Mouse (Mus musculus) kidney, postnatal 25 days (tissue): ENCODE results near the gene Ddx47.

ENCODE experiments used
- DNase-seq, 2 experiments: peaks; one replicate each; pipeline ENCODE4 v3.0.0; 2021; ENCODE audit warnings: mixed read lengths in 2 of 2

The Ddx47 gene

DNA sequence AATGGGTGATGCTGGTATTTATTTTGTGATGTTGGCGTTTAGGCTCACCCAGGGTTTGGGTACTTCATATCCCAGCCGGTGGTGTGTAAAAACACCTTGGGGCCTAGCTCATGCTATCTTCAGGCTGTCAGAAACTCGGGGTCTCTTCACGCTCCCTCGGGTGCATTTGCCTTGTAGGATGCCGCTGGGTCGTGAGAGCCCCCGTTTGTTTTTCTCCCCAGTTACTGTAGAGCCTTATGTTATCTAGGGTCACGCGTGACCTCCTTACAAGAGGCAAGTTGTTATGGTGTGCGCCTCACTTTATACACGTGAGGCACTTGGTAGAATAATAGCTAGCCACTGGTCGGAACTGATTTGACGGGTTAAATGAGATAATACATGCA is 313 bp downstream of the Ddx47 start:
- no peak for DNase-seq

DNA sequence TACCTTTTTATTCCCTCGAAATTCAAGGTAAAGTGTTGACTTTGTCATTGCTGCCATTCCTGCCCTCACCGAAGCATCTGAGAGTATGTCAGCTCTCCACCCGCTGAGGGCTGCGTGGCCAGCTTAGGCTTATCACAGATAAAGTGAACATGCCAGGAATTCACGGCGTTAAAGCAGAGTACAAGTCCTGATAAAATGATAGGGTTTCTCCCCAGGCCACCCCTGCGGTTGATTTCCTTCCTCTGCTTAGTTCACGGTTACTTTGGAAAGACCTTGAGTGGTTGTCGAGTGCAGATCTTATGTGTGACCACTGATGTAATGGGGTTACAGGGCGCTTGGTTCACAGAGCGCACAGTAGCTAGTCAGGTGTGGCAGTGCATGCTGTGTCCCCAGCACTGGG is 5.8 kb downstream of the Ddx47 start:
- DNase-seq: no peak

DNA sequence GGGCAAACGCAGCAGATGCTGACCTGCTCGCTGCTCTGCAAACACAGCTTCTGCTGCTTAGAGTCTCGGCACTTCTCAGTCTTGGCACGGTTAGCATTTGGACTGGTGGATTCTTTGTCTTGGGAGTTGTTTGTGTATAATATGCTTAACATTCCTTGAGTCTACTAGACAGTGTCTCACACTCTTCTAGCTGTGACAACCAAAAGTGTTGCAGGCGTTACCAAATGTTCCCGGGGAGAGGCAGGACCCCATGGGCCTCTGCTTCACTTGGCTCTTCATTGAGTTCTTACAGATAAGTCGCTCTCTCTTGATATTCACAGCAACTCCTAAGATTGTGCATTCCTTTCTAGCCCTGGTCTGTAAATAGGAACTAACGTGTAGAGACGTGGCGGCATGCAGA is 8.2 kb downstream of the Ddx47 start:
- DNase-seq: no peak

DNA sequence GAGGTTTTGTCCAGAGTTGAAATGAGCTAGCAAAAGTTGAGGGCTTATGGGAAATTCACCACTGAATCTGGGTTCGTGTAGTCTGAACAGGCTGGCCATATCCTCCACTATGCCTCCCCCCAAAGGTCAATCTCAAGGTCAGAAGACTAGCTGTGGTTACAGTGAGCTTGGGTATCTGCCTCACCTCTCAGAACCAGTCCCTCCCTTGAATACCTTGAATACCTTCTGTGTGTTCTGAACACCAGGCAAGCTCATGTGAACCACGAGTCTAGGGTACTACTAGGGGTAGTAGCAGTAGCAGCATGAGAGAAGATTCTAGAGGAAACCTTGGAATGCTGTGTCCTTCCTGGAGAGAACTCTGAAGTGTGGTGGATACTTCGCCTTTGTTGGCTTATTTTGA is 10.2 kb downstream of the Ddx47 start:
- DNase-seq: no peak

DNA sequence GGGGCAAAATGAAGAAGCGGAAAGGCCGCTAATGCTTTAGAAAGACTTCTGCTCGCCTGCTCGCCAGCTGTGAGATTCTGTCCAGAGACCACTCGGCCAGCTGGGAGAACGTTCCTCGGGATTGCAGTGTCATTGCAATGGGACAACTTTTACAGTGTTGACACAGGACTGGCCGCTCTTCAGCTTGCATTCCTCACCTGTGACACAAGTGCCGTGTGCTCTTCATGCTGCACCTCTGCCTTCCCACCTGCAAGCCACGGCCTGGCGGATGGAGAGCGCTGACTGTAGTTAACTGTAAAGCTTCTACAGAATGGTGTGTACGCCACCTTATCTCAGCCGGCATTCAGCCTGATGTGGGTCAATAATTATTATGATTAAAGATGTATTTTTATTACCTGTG is 12.0 kb downstream of the Ddx47 start:
- no peak for DNase-seq

DNA sequence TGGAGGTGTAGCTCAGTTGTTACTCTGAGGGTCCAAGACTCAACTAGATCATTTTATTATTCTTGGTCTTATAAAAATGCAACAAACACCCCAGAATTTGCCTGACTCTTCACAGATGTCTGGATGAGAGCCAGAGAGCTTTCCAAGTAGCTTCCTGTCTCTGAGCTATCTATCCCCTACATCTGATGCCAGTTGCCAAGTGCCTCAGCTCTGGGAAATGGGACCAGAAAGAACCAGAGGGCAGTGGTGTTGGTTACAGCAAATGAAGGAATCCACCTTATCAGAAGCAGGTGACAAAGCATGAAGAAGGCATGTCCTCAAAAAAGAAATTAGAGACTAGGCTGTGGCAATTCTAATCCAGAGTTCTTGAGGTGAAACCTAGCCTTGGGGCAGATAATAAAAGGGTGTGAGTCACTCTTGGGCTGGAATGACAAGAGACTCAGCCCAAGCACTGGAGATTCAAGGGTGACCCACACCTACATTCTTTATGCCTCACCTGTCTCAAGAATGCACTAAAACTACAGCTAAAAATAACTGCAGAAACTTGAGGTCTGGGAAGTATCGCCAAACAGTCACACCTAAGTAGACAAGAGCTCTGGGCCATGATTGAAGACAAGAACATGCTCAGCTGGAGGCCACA is 13.5 kb downstream of the Ddx47 start:
- no peak for DNase-seq

DNA sequence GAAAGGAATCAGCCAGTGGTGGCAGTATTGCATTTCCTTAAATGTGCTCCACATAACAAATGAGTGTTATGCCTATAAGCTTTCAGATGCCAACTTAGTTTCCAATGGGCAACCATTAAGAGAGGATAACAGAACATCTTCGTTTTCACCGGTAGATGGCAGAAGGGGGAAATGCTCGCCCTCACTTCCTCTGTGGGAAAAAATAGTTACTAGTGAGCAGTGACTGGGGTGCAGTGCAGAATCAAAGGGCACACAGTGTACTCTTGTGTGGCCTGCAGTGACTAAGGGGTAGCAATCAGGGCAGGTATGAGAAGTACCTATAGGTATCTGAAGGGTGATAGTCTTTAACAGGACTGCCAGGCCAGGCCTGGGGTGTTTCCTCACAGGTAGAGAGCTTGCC is 14.8 kb downstream of the Ddx47 start:
- DNase-seq: peak; percentile 31 to 43

DNA sequence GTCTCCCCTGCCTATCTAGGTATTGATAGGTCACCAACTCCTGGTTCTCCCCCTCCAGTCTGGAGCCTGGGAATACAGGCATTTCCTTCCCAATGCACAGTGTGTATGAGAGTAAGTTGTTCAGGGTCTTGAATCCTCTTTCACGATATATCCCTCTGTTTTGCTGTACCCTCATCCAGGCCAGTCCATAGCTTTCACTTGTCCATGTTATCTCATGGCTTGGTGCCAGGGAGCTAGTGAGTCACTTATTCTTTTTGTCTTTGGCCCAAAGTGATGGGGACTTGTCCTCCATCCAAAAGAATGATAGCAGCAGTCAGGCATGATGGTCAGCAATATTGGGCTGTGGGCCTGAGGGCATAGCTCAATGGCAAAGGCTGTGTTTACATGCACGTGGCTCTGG is 15.3 kb downstream of the Ddx47 start:
- DNase-seq: no peak

DNA sequence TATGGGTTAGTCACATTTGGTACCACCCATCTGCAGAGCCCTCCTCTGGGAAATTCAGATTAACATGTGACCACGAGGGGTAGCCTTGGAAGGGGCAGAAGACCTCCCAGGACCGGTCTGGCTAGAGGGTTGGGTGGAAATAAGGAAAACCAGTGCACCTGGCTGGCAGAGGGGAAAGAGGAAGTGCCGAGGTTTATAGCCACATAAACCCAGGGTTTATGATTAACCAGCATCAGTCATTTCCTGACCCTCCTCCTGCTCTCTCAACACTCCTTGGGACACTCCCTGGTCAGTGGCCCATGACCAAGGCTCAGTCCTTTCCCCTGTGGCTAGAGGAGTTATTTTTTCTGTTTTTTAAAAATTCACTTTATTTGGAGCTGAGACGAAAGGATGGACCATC is 17.8 kb downstream of the Ddx47 start:
- DNase-seq: peak; percentile 55 to 81

DNA sequence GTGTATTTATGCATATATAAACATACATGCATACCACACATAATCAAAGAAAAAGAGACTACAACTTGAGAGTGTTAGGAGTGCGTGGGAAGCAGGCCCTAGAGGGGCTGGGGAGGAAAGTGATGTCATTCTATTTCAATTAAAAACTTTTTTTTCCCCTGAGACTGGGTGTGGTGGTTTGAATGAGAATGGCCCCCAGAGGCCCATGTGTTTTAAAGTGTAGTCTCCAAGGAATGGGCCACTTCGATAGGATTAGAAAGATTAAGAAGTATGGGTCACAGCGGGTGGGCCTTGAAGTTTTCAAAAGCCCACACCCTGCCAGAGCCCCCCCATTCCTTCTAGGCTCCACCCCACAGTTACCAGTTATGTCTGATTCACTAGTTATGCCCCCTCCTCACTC is 27.3 kb downstream of the Ddx47 start:
- no peak for DNase-seq

DNA sequence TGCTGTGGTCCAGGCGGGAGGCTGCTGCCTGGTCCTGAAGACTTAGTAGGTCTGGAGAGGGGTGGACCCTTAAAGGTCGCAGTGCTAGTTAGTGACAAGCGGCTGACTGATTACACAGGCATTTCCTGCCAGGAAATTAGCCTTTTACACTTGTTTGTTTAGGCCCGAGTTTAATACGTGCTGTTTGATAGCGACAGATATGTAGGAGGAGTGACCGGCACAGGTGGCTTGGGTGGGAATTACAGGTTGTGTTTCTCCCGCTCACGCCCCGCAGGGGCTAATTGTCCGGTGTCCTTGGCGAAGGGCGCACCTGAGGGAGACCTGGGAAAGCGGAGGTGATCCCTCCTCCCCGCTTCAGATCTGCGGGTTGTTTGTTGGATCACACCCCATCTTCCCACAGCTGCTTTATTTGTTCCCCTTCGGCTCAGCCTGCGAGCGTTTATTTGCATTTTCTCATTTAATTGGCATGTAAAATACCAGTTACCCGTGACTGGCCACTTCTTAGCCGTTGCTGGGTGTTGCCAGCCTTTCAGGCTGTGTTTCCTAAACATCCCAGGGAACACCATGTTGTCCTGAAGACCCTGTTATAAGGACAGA is 29.0 kb downstream of the Ddx47 start:
- peak; percentile 6 to 50 for DNase-seq

DNA sequence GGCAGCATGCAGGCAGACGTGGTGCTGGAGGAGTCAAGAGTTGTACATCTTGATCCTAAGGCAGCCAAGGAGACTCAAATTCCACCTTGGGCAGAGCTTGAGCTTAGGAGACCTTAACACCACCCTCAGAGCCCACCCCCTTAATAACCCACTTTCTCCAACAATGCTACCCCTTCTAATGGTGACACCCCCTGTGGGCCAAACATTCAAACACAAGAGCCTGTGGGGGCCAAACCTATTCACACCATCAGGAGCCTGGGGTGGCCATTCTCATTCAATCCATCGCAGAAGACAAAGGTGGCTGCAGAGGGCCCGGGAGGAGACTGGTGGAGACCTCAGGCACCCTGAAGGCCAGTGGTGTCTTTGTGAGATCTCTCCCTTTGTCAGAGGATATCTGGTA is 30.5 kb downstream of the Ddx47 start:
- DNase-seq: no peak

DNA sequence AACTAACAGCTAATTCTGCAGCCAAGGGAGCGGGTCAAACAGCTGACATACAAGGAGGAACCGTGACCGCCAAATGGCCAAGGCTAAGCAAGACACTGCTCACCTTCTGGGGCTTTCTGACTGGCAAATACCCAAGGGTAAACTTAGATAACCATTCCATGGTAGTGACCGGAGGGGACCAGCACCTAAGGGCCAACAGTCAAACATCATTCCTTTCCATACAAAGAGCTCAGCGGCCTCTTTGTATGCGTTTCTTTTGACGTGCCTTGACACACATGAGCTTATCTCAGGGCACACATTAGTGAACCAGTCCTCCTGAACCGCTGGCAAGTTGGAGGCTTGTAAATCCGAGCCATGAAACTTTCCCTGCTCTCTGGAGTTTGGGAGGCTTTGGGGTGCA is 35.9 kb downstream of the Ddx47 start:
- no peak for DNase-seq

DNA sequence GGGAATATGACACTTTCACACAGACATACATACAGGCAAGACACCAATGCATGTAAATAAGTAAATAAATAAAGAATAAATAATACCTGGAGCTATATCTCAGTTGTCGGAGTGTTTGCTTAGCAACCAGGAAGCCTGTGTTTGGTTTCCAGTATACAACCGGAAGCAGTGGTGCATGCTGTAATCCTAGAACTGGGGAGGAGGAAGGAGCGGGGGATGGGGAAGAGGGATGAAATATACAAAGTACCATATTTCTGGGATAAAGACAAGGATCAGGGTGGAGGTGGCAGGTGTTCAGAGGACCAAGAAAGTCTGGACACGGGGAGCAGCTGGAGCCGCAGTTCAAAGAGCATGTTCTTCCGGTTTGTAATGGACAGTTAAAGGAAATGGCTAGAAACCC is 37.1 kb downstream of the Ddx47 start:
- DNase-seq: no peak

DNA sequence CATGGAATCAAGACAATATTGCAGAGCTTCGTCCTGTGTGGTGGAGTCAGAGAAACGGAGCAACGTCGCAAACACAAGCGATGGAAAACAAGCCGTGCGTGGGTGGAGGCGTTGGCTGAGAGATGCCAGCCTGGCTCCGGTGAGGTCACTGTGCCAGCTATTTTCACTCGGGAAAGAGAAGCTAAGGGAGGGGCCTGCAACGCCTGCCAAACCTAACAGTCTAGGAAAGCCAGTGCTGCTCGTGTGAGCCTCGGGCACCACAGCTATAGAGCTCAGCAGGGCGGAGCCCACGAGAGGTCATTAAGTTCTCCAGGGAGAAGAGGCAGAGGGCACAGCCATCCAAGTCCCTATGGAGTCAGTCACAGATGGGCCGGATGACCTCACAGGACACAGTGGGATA is 37.5 kb downstream of the Ddx47 start:
- DNase-seq: peak; percentile 19 to 61

DNA sequence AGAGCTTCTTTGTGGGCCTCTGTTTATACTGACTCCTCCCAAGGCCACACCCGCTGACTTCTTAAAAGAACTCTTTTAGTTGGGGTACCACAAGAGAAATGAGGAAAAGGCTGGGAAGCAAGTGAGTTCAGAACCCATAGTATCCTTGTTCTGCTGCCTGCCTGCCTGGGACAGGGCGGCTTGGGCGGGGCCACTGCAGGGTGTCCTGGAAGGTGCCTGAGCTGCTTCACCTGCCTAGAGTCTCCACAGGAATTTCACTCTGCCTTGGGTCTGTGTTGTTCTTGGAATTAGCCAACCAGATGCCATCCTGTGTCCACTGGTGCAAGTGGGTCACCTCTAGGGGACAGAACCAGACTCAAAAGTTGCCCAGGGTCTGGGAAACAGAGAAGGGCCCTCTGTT is 42.4 kb downstream of the Ddx47 start:
- DNase-seq: no peak

DNA sequence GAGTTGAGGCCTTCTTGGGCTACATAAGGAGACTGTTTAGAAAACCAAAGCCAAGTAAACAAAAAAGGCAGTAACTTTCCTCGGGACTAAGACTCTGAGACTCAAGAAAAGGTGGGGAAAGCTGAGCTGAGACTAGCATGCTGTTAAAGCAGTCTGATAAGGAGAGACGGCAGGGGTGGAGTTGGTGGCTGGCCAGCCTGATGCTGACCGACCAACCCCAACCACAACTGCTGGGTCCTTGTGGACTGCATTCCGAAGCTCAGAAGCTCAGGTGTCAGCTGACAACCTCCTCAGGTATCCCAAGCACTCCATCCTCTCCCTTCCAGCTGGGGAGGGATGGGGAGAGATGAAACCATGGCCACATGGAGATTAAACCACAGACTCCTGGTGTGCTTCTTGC is 44.5 kb downstream of the Ddx47 start:
- no peak for DNase-seq

DNA sequence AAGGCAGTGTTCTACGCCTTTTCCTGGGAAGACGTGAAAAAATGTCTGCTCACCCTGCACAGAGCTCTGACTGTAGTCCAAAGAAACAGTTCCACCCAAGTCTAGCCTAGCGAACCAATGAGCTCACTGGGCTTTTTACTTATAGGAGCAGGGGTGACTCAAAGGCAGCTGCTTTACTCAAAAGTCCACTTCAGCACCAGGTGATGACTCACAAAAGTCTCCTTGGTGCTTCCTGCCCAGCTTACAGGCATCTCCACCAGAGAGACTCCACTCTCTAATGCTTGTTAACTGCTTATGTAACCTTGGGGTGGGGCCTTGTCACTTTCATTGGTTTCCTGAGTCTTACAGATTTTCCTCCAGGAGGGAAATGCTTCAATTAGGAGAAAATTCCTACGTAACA is 49.3 kb downstream of the Ddx47 start:
- DNase-seq: no peak

DNA sequence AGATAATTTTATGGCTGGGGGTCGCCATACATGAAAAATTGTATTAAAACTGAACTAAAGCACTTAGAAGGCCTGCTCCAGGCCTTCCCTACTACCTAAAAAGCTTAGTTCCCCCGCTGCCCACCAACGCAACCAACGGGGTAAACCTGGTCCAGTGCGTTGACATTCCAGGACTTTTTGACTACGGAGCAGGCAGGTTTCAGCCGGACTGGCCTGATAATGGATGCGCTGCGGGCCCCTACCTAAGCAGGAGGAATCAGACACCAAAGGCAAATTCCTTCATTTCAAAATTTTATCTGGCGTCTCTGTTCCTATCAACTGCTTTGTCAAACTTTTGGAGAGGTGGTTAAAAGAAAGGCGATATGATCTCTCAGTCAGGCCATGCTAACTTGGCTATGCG is 53.2 kb downstream of the Ddx47 start:
- no peak for DNase-seq

DNA sequence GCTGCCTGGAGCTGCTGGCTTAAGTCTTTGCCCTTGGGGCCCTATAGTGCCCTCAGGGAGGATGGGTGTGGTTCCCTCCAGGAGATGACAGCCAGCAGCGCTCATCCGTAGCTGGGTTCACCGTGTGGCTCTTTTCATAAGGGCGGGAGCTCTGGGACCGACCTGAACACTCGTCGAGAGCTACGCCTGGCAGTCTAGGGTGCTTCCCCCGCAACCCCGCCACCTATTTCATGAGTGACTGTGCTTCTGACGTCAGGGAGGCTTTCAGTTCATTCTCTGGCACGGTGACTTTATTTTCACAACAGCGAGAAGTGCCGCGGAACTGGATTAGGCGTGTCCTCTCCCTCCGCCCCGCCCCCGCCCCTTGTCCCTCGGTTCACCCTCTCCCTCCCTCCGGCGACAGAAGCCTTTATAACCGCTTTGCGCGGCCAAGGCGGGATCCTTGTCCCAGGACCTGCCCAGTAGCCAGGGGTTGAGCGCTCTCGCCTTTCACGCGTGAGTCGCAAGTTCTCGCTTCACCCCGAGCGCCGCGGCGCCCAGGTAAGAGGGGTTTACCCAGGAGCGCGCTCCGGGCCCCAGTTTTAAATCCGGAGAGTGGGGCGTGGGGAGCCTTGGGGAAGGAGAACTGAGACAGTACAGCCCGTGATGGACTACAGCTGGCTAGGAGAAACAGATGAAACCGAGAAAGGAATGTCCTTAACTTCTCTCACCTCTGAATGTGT is 54.0 kb downstream of the Ddx47 start, which contains the start of gene Gprc5a:
Gprc5a (plus strand) TSS at position 416 of the 722 bp plus-strand sequence.
- peak; percentile 56 to 79 for DNase-seq

DNA sequence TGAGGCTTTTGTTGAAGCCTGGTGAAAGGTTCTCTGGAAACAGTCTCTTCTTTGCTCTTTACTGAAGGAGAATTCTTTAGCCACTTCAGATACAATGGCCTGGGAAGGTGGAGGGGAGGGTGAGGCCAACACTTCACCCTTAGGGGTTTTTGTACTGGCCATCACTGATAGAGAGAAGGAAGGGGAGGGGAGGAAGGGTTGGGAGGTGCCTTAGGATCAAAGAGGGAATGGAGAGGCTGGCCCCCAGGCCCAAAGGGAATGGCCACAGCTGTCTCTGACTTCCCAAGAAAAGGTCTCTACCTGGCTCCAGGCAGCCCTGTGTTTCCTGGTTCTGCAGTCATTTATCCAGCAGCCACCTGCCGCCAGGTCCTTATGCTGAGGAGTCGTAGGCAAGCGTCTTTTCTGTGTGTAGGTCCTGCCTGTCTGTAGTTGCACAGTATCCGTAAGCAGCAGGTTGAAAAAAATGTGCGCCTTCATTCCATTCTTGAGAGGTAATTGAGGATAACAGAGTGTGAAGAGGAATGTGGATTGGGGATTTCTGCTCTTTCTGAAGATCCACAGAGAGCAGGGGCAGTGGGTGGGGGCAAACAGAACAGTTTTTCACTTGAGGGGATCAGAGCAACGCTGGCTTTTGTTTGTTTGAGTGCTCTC is 55.5 kb downstream of the Ddx47 start:
- DNase-seq: no peak

DNA sequence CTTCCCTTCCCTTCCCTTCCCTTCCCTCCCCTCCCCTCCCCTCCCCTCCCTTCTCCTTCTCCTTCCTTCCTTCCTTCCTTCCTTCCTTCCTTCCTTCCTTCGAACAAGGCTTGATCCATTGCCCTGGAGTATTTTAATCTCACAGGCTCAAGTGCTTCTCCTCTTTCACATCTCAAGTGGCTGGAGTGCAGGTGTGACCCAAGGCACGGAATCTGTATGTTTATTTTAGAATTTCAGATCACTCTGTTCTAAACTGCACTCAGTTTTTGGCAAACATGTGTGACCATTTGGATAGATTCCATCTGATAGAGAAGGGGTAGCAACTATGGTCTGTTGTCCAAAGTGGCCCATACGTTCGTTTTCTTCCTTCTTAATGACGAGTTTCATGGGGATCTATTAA is 56.8 kb downstream of the Ddx47 start:
- no peak for DNase-seq

DNA sequence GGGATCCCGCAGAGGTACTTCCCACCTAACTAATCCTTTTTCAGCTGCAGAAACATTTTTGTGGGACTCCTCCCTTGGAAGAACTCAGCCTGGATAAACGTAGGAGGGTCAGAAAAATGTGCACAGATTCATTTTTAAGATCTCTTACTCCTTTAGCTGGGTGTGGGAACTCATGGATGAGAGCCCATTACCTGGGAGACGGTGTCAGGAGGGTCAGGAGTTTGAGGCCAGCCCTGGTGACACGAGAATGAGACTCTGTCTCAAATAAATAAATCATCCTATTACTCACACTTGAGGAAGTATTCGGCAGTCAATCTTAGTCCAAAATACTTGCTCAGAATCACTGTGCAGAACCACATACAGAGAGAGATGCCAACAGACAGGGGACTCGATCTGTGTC is 58.4 kb downstream of the Ddx47 start:
- DNase-seq: no peak

DNA sequence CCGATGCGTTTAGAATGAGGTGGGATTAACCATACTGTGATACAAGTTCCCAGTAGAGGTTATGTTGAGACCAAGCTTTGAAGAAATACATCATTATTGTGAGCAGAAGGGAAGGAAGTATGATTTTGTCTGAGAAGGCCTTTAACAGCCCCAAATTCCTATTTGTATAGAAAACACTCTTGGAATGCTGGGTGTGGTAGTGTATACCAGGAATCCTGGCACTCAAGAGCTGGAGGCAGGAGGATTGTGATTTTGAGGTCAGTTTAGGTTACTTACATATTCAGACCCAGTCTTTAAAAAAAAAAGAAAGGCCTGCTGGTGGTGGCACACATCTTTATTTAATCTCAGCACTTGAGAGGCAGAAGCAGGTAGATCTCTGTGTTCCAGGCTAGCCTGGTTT is 58.9 kb downstream of the Ddx47 start:
- no peak for DNase-seq
